Mouse (Mus musculus): ENCODE data around the gene Rbfox1. TPM values are rescaled to one million over a fixed set of nuclear protein-coding genes. Genes with fewer than 3 reads are reported as not detected.

Gene Rbfox1
- polyA plus RNA-seq, 1 experiment: 0.21 TPM

DNA sequence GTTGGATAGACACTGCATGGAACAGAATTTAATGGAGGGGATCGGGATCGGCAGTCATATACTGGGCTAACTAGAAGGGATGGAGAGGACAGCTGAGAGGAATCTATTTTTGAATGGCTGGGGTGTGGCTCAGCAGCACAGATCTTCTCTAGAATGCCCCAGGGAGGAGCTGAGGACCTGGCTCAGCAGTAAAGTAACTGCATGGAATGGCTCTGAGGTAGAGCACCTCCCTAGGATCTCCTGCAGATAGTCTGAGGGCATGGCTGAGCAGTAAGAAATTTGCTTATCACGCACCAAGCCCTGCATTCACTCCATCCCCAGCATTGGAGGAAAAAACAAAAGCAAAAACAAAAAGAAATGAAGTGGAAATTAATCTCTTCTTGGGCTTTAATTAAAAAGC lies 225.0 kb downstream of the Rbfox1 start:
- TF ChIP-seq FLI1 (IDR thresholded peaks at IDR 0.05; ENCODE audit: low read length) (no peak), GATA1 (IDR thresholded peaks at IDR 0.05; ENCODE audit: borderline replicate concordance, low read length) (no peak)
- H3K4me3 ChIP-seq (replicated peaks): no peak overlapping the region
- no peaks in the 10 kb centered on the region for H3K27me3 ChIP-seq (replicated peaks)
- H3K9me3 ChIP-seq: no peaks in the 10 kb centered on the region
- peaks cover 3% of the 10 kb centered on the region for H3K36me3 ChIP-seq (replicated peaks; ENCODE audit: low read length)
- peaks cover 74% of the 10 kb centered on the region for H3K4me1 ChIP-seq

DNA sequence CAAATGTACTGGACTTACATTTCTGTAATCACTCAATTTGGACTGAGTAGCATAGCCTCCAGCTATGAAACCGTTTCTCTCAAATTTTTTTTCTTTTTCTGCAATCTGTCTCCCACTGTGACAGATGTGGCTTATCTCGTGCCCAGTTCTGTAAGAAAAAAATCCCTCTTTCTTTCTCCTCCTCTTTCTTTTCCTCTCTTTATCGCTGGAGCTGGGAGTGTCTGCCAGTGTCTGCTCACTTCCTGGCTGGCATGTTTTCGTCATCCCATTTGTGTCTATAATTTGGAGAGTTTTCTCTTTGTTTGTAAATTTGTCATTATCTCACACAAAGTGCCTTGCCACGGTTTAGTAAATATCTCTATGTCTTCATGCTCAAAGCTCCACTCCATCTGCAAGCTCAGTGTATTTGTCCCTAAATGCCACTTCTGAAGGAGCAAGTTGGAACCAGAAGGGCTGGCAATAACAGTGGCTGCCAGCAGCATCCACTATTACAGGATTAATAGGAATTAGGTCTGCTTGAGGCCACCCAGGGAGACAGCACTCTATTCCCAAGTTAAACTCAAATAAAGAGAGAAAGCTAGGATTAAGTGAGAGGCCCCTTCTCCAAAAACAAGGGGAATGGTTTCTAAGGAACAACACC lies 228.8 kb downstream of the Rbfox1 start:
- Histone ChIP-seq H3K27me3 (replicated peaks) (no peaks in the 10 kb centered on the region), H3K4me3 (replicated peaks) (no peak overlapping the region), H3K9me3 (no peaks in the 10 kb centered on the region), H3K36me3 (replicated peaks; ENCODE audit: low read length) (peaks cover 3% of the 10 kb centered on the region), H3K4me1 (peaks cover 73% of the 10 kb centered on the region)
- TF ChIP-seq FLI1 (IDR thresholded peaks at IDR 0.05; ENCODE audit: low read length) (no peak), GATA1 (IDR thresholded peaks at IDR 0.05; ENCODE audit: borderline replicate concordance, low read length) (no peak)

DNA sequence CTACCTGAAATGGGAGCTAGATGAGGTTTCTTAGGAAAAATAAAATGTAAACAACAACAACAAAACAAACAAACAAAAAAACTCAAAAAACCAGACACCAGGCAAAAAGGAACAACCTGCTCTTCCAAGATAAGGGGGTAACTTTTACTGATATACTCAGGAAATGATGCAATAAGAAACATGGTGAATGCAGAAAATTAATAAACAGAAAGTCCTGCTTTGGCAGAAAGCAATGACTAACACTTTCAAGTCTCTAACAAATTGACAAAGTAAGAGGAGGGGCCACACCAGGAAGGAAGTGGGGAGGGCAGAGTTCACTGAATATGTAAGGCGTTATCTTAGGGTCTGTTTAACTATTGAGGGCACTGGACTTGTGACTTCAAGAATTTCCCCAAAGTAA lies 234.3 kb downstream of the Rbfox1 start:
- H3K9me3 ChIP-seq: peaks cover 2% of the 10 kb centered on the region; the same call in 1 of the 2 replicates
- TF ChIP-seq FLI1 (IDR thresholded peaks at IDR 0.05; ENCODE audit: low read length): no peak
- TF ChIP-seq GATA1 (IDR thresholded peaks at IDR 0.05; ENCODE audit: borderline replicate concordance, low read length): no peak; the same call in 2 of the 3 replicates
- H3K27me3 ChIP-seq (replicated peaks): no peaks in the 10 kb centered on the region
- no peak overlapping the region for H3K4me3 ChIP-seq (replicated peaks)
- peaks cover 79% of the 10 kb centered on the region for H3K4me1 ChIP-seq
- H3K36me3 ChIP-seq (replicated peaks; ENCODE audit: low read length): peaks cover 5% of the 10 kb centered on the region

DNA sequence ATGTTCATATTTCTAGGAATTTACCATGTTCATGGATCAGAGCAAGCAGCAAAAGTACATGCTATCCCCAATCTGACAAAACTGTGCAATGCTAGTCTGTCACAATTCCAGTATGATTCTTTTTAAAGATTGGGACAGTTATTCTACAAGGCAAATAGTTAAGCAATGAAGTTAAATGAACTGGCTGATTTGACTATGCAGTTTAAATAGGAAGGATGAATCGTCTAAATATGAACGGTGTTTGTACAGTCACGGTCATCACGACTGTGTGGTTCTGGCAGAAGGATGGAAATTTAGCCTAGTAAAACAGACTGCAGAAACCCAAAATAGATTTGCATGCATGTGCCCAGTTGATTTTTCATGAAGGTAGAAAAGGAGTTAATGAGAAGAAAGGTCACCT lies 236.1 kb downstream of the Rbfox1 start:
- Histone ChIP-seq H3K4me1 (peaks cover 76% of the 10 kb centered on the region), H3K9me3 (peaks cover 2% of the 10 kb centered on the region; the same call in 1 of the 2 replicates), H3K4me3 (replicated peaks) (no peak overlapping the region), H3K36me3 (replicated peaks; ENCODE audit: low read length) (peaks cover 5% of the 10 kb centered on the region), H3K27me3 (replicated peaks) (no peaks in the 10 kb centered on the region)
- TF ChIP-seq FLI1 (IDR thresholded peaks at IDR 0.05; ENCODE audit: low read length) (no peak), GATA1 (IDR thresholded peaks at IDR 0.05; ENCODE audit: borderline replicate concordance, low read length) (no peak)

DNA sequence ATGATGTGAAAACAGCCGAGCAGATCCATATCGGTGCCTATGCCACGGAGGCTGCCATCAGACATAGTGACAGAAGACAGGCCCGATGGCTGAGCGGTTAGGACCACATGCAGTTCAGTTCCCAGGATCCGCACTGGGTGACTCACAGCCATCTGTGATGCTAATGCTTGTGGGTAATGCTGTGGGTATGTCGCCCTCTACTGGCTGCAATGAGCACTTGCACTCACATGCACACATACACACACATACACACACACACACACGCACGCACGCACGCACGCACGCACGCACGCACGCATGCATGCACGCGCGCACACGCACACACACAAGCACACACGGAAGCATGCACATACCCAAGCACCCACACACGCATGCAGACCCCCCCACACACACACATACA lies 237.7 kb downstream of the Rbfox1 start:
- peak overlapping the region; percentile 59 for H3K4me3 ChIP-seq (replicated peaks)
- no peak for TF ChIP-seq GATA1 (IDR thresholded peaks at IDR 0.05; ENCODE audit: borderline replicate concordance, low read length)
- no peak for TF ChIP-seq FLI1 (IDR thresholded peaks at IDR 0.05; ENCODE audit: low read length)
- H3K9me3 ChIP-seq: peaks cover 2% of the 10 kb centered on the region; the same call in 1 of the 2 replicates
- peaks cover 78% of the 10 kb centered on the region for H3K4me1 ChIP-seq
- peaks cover 5% of the 10 kb centered on the region for H3K36me3 ChIP-seq (replicated peaks; ENCODE audit: low read length)
- H3K27me3 ChIP-seq (replicated peaks): no peaks in the 10 kb centered on the region

DNA sequence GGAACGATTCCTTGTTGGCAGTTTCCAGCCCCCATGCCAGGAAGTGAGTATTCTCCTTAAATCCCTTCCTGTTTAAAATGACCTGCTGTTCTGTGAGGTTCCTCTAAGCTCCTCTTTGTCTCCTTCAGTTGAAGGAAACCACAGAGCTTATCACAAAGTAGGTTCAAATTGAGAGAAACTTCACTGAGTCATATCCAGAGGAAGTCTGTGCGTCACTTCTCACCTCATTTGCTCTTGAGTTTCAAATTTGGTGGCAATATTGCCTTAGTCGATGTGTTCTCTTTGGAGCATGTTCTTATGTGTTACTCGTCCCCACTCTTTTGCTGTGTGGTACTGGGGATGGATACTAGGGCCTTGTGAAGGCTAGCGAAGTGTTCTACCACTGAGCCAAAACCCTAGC lies 243.2 kb downstream of the Rbfox1 start:
- H3K9me3 ChIP-seq: no peaks in the 10 kb centered on the region
- H3K4me3 ChIP-seq (replicated peaks): peak overlapping the region; percentile 31
- peaks cover 3% of the 10 kb centered on the region for H3K36me3 ChIP-seq (replicated peaks; ENCODE audit: low read length)
- TF ChIP-seq GATA1 (IDR thresholded peaks at IDR 0.05; ENCODE audit: borderline replicate concordance, low read length) (peak; percentile 40; the same call in 1 of the 3 replicates), FLI1 (IDR thresholded peaks at IDR 0.05; ENCODE audit: low read length) (no peak)
- no peaks in the 10 kb centered on the region for H3K27me3 ChIP-seq (replicated peaks)
- peaks cover 56% of the 10 kb centered on the region for H3K4me1 ChIP-seq

DNA sequence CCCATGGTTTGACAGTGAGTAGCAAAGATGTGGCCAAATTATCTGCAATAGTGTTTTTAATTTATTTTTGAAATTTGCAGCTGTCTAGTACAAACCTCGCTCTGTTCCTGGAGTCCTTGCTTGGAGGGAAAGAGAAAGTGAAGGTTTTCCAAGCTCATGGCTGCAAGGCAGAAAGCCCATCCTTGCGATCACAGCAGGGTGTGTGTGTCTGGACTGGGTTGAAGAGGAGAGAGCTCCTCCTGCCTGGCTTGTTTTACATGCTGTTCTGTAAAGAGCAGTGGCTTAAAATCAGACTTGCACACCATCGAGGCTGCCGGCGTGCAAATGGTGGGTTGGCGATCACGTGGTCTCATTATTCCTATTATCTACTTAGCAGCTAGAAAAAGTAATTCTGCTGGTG lies 249.9 kb downstream of the Rbfox1 start:
- Histone ChIP-seq H3K36me3 (replicated peaks; ENCODE audit: low read length) (no peaks in the 10 kb centered on the region), H3K27me3 (replicated peaks) (no peaks in the 10 kb centered on the region), H3K9me3 (no peaks in the 10 kb centered on the region), H3K4me3 (replicated peaks) (peak overlapping the region; percentile 53), H3K4me1 (peaks cover 37% of the 10 kb centered on the region)
- TF ChIP-seq GATA1 (IDR thresholded peaks at IDR 0.05; ENCODE audit: borderline replicate concordance, low read length) (no peak), FLI1 (IDR thresholded peaks at IDR 0.05; ENCODE audit: low read length) (no peak)

DNA sequence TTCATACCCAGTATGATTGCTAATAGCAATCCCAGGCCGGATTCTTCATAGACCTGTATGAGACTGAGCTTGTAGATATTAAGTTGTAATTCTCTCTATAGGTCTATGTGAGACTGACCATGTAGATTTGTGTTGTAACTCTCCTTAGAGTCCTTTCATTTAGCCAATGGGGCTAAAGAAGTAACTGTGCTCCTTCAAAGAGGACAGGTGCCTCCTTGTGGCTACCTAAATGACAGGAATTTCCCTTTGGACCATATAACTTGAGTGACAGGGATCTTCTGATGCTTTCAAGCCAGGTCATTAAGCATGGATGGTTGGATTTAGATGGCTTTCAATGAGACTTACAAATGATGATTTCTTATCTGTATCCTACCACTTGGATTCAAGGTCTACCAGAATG lies 254.3 kb downstream of the Rbfox1 start:
- H3K27me3 ChIP-seq (replicated peaks): no peaks in the 10 kb centered on the region
- H3K36me3 ChIP-seq (replicated peaks; ENCODE audit: low read length): no peaks in the 10 kb centered on the region
- no peak overlapping the region for H3K4me3 ChIP-seq (replicated peaks)
- peaks cover 45% of the 10 kb centered on the region for H3K4me1 ChIP-seq
- no peak for TF ChIP-seq FLI1 (IDR thresholded peaks at IDR 0.05; ENCODE audit: low read length)
- TF ChIP-seq GATA1 (IDR thresholded peaks at IDR 0.05; ENCODE audit: borderline replicate concordance, low read length): no peak
- H3K9me3 ChIP-seq: no peaks in the 10 kb centered on the region

DNA sequence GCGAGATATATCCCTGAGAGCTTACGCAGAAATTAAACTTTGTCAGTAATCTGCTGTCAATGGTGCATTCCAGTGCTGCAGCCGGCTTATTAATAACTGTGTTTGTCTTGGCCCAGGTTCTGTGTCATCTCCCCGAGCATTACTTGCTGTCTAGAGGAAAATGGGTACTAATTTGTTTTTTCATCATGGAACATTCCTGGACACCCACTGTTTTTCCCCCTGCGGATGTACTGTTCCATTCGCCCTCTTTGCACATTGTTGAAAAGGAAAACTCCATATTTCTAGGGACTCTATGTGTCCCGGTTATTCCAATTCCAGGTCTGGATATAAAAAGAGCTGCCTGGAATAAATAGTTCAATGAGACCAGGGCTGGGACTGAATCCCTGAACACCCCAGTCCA lies 262.8 kb downstream of the Rbfox1 start:
- Histone ChIP-seq H3K27me3 (replicated peaks) (no peaks in the 10 kb centered on the region), H3K9me3 (peaks cover 5% of the 10 kb centered on the region), H3K4me3 (replicated peaks) (no peak overlapping the region), H3K36me3 (replicated peaks; ENCODE audit: low read length) (no peaks in the 10 kb centered on the region), H3K4me1 (peaks cover 6% of the 10 kb centered on the region)
- TF ChIP-seq GATA1 (IDR thresholded peaks at IDR 0.05; ENCODE audit: borderline replicate concordance, low read length): no peak
- TF ChIP-seq FLI1 (IDR thresholded peaks at IDR 0.05; ENCODE audit: low read length): no peak

DNA sequence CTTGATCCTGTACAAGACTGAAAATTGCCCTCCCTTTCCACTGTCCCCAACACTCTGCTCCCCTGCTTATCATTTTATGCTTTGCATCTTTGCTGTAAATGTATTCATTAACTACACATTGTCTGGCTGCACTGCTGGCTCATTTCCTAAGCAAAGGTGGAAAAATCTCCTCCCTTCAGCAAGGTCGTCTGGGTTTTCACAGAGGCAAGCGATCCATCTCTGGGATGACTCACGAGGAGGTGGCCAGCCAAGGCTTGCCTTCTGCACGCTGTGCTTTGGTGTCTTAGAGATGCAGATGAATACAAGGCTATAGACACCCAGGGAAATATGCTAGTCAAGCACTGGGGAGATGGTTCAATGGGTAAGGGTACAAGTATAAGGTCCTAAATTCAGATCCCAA lies 264.2 kb downstream of the Rbfox1 start:
- Histone ChIP-seq H3K27me3 (replicated peaks) (no peaks in the 10 kb centered on the region), H3K9me3 (peaks cover 5% of the 10 kb centered on the region), H3K4me3 (replicated peaks) (no peak overlapping the region), H3K36me3 (replicated peaks; ENCODE audit: low read length) (no peaks in the 10 kb centered on the region), H3K4me1 (peaks cover 6% of the 10 kb centered on the region)
- TF ChIP-seq GATA1 (IDR thresholded peaks at IDR 0.05; ENCODE audit: borderline replicate concordance, low read length): no peak
- TF ChIP-seq FLI1 (IDR thresholded peaks at IDR 0.05; ENCODE audit: low read length): no peak

Measured in megakaryocyte, embryonic 14.5 days (primary cell).